Mouse (Mus musculus) cortical plate, adult 2 months (tissue): ENCODE results near the gene Timm23.

Source experiments
- CTCF ChIP-seq: fragments of 200-500 bp; IDR thresholded peaks from 2 replicates; pipeline ENCODE4 v1.5.1; 2011; ENCODE audit warnings: mild to moderate bottlenecking, control low read depth, low read length; ENCODE audit not compliant: insufficient read depth; ENCODE audit errors: extremely low read depth
- POLR2A ChIP-seq: fragments of 200-500 bp; IDR thresholded peaks from 2 replicates; pipeline ENCODE4 v1.6.1; 2011; ENCODE audit warnings: mild to moderate bottlenecking, low read length, control low read depth; ENCODE audit not compliant: insufficient read depth; ENCODE audit errors: extremely low read depth

- TF ChIP-seq POLR2A (no peak), CTCF (no peak)
These were observed 40.4 kb downstream of the Timm23 start for GRCm38 (mm10) chr14:32161090-32161885.
